Mouse (Mus musculus) small intestine, adult 2 months (tissue): ENCODE results near the gene Tceanc2.

Experiments
- CTCF ChIP-seq: fragments of 200-500 bp; IDR thresholded peaks from 2 replicates; pipeline ENCODE4 v1.5.1; 2012; ENCODE audit warnings: low read depth, mild to moderate bottlenecking, control low read depth, inconsistent platforms, low read length, moderate library complexity, mixed read lengths; ENCODE audit not compliant: insufficient replicate concordance, insufficient read length; ENCODE audit errors: extremely low read depth
- POLR2A ChIP-seq: fragments of 200-500 bp; IDR thresholded peaks from 2 replicates; pipeline ENCODE4 v1.6.1; 2012; ENCODE audit warnings: low read depth, mild to moderate bottlenecking, control low read depth, inconsistent platforms, low read length, moderate library complexity

GRCm38 (mm10) chr4:107179561-107179960 is 645 bp upstream of the Tceanc2 start:
- TF ChIP-seq CTCF (no peak), POLR2A (no peak)
